ENCODE assay signal across 14 mouse cellular contexts in genomic region chr16:17410209-17410608, GRCm38 (mm10). TPM values are rescaled to one million over a fixed set of nuclear protein-coding genes. Genes with fewer than 3 reads are reported as not detected.
DNase-seq lines count a peak whose midpoint lies in the region; ATAC-seq and TF ChIP-seq lines count a peak whose summit lies in the region.
"Had no signal": no experiment of that assay in that cellular context is flagged by ENCODE, and none has a peak within 500 bp of the region (broad histone marks: within the 10 kb centered on the region; RNA-seq: fewer than 3 reads in every experiment).

No protein-coding gene starts in this region.

- H3K36me3 ChIP-seq in heart, embryonic 12.5 days, result no peaks in the 10 kb centered on the region
- H3K36me3 ChIP-seq in thymus, adult 2 months (ENCODE audit: control insufficient read depth, insufficient read depth, low read length), result no peaks in the 10 kb centered on the region
- H3K36me3 ChIP-seq: limb, embryonic 12.5 days; stomach, embryonic 15.5 days had no signal

- no peak overlapping the region for H3K9ac ChIP-seq in heart, embryonic 12.5 days
- H3K9ac ChIP-seq: limb, embryonic 12.5 days; midbrain, embryonic 13.5 days; neural tube, embryonic 15.5 days; stomach, embryonic 15.5 days had no signal

- peaks cover 15% of the 10 kb centered on the region for H3K4me1 ChIP-seq in heart, embryonic 12.5 days (replicated peaks)
- peaks cover 5% of the 10 kb centered on the region; the same call in 1 of the 2 replicates for H3K4me1 ChIP-seq in thymus, adult 2 months (replicated peaks; ENCODE audit: control insufficient read depth, insufficient read depth, low read length)

- H3K27me3 ChIP-seq in heart, embryonic 12.5 days (replicated peaks), result no peaks in the 10 kb centered on the region
- H3K27me3 ChIP-seq in thymus, adult 2 months (ENCODE audit: control insufficient read depth, insufficient read depth, low read length), result no peaks in the 10 kb centered on the region
- H3K27me3 ChIP-seq: limb, embryonic 12.5 days; midbrain, embryonic 13.5 days; neural tube, embryonic 15.5 days; stomach, embryonic 15.5 days had no signal

- no peak overlapping the region for H3K27ac ChIP-seq in heart, embryonic 12.5 days (ENCODE audit: poor library complexity, severe bottlenecking)
- H3K27ac ChIP-seq in thymus, adult 2 months (ENCODE audit: control insufficient read depth, insufficient read depth, low read length), result no peak overlapping the region
- H3K27ac ChIP-seq: limb, embryonic 12.5 days; midbrain, embryonic 13.5 days; neural tube, embryonic 15.5 days; stomach, embryonic 15.5 days had no signal

- 33% methylated on average over 4 of the region's 4 CpGs for WGBS in heart, embryonic 12.5 days
- WGBS in thymus, adult 2 months, result 89% methylated on average over 4 of the region's 4 CpGs

- 0 out of 2 replicates have a peak overlapping the region, but pooled peaks have one; percentile 5 for H3K4me2 ChIP-seq in heart, embryonic 12.5 days
- H3K4me2 ChIP-seq: limb, embryonic 12.5 days; midbrain, embryonic 13.5 days; neural tube, embryonic 15.5 days; stomach, embryonic 15.5 days had no signal

- H3K9me3 ChIP-seq in heart, embryonic 12.5 days (replicated peaks), result no peaks in the 10 kb centered on the region
- H3K9me3 ChIP-seq: limb, embryonic 12.5 days; midbrain, embryonic 13.5 days; neural tube, embryonic 15.5 days; stomach, embryonic 15.5 days had no signal

- no peak overlapping the region for H3K4me3 ChIP-seq in heart, embryonic 12.5 days
- no peak overlapping the region for H3K4me3 ChIP-seq in thymus, adult 2 months (ENCODE audit: control insufficient read depth, insufficient read depth, low read length)
- H3K4me3 ChIP-seq: gastrocnemius, adult 2 months; limb, embryonic 12.5 days; midbrain, embryonic 13.5 days; neural tube, embryonic 15.5 days; stomach, embryonic 15.5 days had no signal

- no peak for TF ChIP-seq CTCF in thymus, adult 2 months (IDR thresholded peaks at IDR 0.05; ENCODE audit: borderline replicate concordance, control insufficient read depth, extremely low read depth, insufficient read depth, low read length, poor library complexity)

- peak; percentile 23 for DNase-seq in adrenal gland, adult 2 months
- DNase-seq in adrenal gland, adult 8-10 months, result no peak
- DNase-seq in 416B (ENCODE audit: low read depth) (peak; percentile 86), liver (peak; percentile 45)
- no peak for DNase-seq in right cerebral cortex, postnatal 4 days
- DNase-seq in layer of hippocampus, adult 9-10 months (ENCODE audit: low spot score), result no peak
- DNase-seq in thymus, adult 2 months, result no peak
- DNase-seq: cerebellum, postnatal 14 days; gastrocnemius, adult 2 months had no signal

- no peak for TF ChIP-seq POLR2A in thymus, adult 2 months (IDR thresholded peaks at IDR 0.05; ENCODE audit: control insufficient read depth, extremely low read depth, insufficient read depth, low read length, poor library complexity)

- ATAC-seq in heart, embryonic 12.5 days (ENCODE audit: insufficient number of reproducible peaks, low FRiP score), result no peak
- ATAC-seq: midbrain, embryonic 13.5 days had no signal

RNA-seq across cellular contexts. Expression of gene Pi4ka, which starts 4.1 kb away (rescaled TPM):
- 100 to 1,000 TPM in 1 of 2 experiments, 10 to 100 TPM in 1; 84.8 to 119 TPM for total RNA-seq in adrenal gland, adult 2 months (2021)
- polyA plus RNA-seq in adrenal gland, adult 2 months (2012; rRNA removed), result 30.4 and 39.6 TPM in 2 replicates
- 100 to 1,000 TPM in 2 of 4 experiments, 10 to 100 TPM in 2; 86.3 to 111 (median 102) TPM for total RNA-seq in adrenal gland, adult 8-10 months (2022)
- polyA plus RNA-seq in heart, embryonic 12.5 days (2016; fragmentation: Nextera tagmentation; extraction: Ambion mirVana), result 45.4 and 48.7 TPM in 2 replicates
- polyA plus RNA-seq in thymus, adult 2 months (2012; rRNA removed), result 75.5 and 78.4 TPM in 2 replicates

RNA-seq across cellular contexts. Expression of gene Snap29, which starts 4.4 kb away (rescaled TPM):
- 10 to 100 TPM; 23.0 to 37.7 TPM for total RNA-seq in adrenal gland, adult 2 months (2021)
- 3.4 and 4.8 TPM in 2 replicates for polyA plus RNA-seq in adrenal gland, adult 2 months (2012; rRNA removed)
- total RNA-seq in adrenal gland, adult 8-10 months (2022), result 10 to 100 TPM; 26.7 to 32.4 (median 29.4) TPM
- polyA plus RNA-seq in heart, embryonic 12.5 days (2016; fragmentation: Nextera tagmentation; extraction: Ambion mirVana), result 13.2 and 14.1 TPM in 2 replicates
- polyA plus RNA-seq in thymus, adult 2 months (2012; rRNA removed), result 7.5 and 8.1 TPM in 2 replicates

RNA-seq across cellular contexts. Expression of gene Crkl, which starts 41.6 kb away (rescaled TPM):
- 10 to 100 TPM; 30.3 to 49.1 TPM for total RNA-seq in adrenal gland, adult 2 months (2021)
- 60.0 and 83.4 TPM in 2 replicates for polyA plus RNA-seq in adrenal gland, adult 2 months (2012; rRNA removed)
- 10 to 100 TPM; 27.7 to 38.9 (median 36.1) TPM for total RNA-seq in adrenal gland, adult 8-10 months (2022)
- polyA plus RNA-seq in heart, embryonic 12.5 days (2016; fragmentation: Nextera tagmentation; extraction: Ambion mirVana), result 44.7 and 57.7 TPM in 2 replicates
- 147 and 200 TPM in 2 replicates for polyA plus RNA-seq in thymus, adult 2 months (2012; rRNA removed)

Comparison
In these comparisons a context has a peak if more than half of its experiments do, and no peak if none do; other contexts are left out.
1. DNase-seq: peak in adrenal gland, adult 2 months (single experiment), 416B (single experiment) and liver (single experiment); none in adrenal gland, adult 8-10 months (single experiment), right cerebral cortex, postnatal 4 days (single experiment), layer of hippocampus, adult 9-10 months (single experiment) and thymus, adult 2 months (single experiment).